ENCODE assay signal across 8 mouse cellular contexts in genomic region chr5:149678100-149678989, GRCm38 (mm10). TPM values are rescaled to one million over a fixed set of nuclear protein-coding genes. Genes with fewer than 3 reads are reported as not detected.
A peak's percentile ranks its signal among the peaks of the same experiment; 100 is the strongest.
DNase-seq lines count a peak whose midpoint lies in the region; ATAC-seq and TF ChIP-seq lines count a peak whose summit lies in the region.

Gene B3glct (plus strand): TSS chr5:149678230.

- no peaks in the 10 kb centered on the region for H3K9me3 ChIP-seq in erythroblast, embryonic 14.5 days (ENCODE audit: control insufficient read depth, low read length)
- H3K9me3 ChIP-seq in heart, embryonic 11.5 days (replicated peaks; ENCODE audit: control insufficient read depth, low read length): no peaks in the 10 kb centered on the region
- H3K9me3 ChIP-seq in kidney, embryonic 16.5 days (ENCODE audit: low read length): no peaks in the 10 kb centered on the region

- 0% methylated on average over 62 of the region's 106 CpGs for WGBS in heart, embryonic 11.5 days (ENCODE audit: insufficient replicate concordance)
- under 1% methylated on average over 64 of the region's 106 CpGs for WGBS in kidney, embryonic 16.5 days
- under 1% methylated on average over 86 of the region's 106 CpGs for WGBS in liver, adult 2 months

- H3K4me1 ChIP-seq in erythroblast, embryonic 14.5 days (ENCODE audit: control insufficient read depth): peaks cover 20% of the 10 kb centered on the region
- peaks cover 5% of the 10 kb centered on the region; the same call in 1 of the 2 replicates for H3K4me1 ChIP-seq in heart, embryonic 11.5 days (ENCODE audit: control insufficient read depth, insufficient read depth, low read length)
- peaks cover 17% of the 10 kb centered on the region for H3K4me1 ChIP-seq in kidney, embryonic 16.5 days (ENCODE audit: insufficient read depth, low read length)
- H3K4me1 ChIP-seq in liver, adult 2 months (ENCODE audit: control insufficient read depth, insufficient read depth, low read length): peaks cover 1% of the 10 kb centered on the region; the same call in 1 of the 2 replicates

- peak within 1 kb of the TSS; percentile 87 for H3K4me3 ChIP-seq in erythroblast, embryonic 14.5 days (replicated peaks)
- H3K4me3 ChIP-seq in heart, embryonic 11.5 days (ENCODE audit: low read depth, low read length): peak within 1 kb of the TSS; percentile 77
- peak within 1 kb of the TSS; percentile 77 for H3K4me3 ChIP-seq in kidney, embryonic 16.5 days (ENCODE audit: low read length)
- H3K4me3 ChIP-seq in liver, adult 2 months (ENCODE audit: insufficient read depth, low read depth, low read length): peak within 1 kb of the TSS; percentile 84

- H3K79me2 ChIP-seq in liver, adult 2 months (ENCODE audit: control insufficient read depth, insufficient read depth, low read length): no peaks in the 10 kb centered on the region

- H3K36me3 ChIP-seq in erythroblast, embryonic 14.5 days (ENCODE audit: control insufficient read depth): no peaks in the 10 kb centered on the region
- H3K36me3 ChIP-seq in heart, embryonic 11.5 days (ENCODE audit: control insufficient read depth, insufficient read depth, low read length): no peaks in the 10 kb centered on the region
- H3K36me3 ChIP-seq in kidney, embryonic 16.5 days (ENCODE audit: insufficient read depth, low read length): no peaks in the 10 kb centered on the region
- H3K36me3 ChIP-seq in liver, adult 2 months (ENCODE audit: control insufficient read depth, insufficient read depth, low read length): no peaks in the 10 kb centered on the region

- peak; percentile 74 for TF ChIP-seq POLR2A in brain, embryonic 14.5 days (IDR thresholded peaks at IDR 0.05; ENCODE audit: borderline replicate concordance, extremely low read depth, insufficient read depth, insufficient read length, poor library complexity, severe bottlenecking)
- no peak for TF ChIP-seq POLR2A in liver, adult 2 months (IDR thresholded peaks at IDR 0.05; ENCODE audit: extremely low read depth, insufficient read depth, low read length)

- peak; percentile 88 to 93 for DNase-seq in B cell, adult 2 months
- peak; percentile 86 for DNase-seq in brain, embryonic 14.5 days (ENCODE audit: low read depth)
- peak; percentile 19 for DNase-seq in liver, adult 2 months (ENCODE audit: extremely low read depth, low read depth, low spot score)
- DNase-seq in spleen, postnatal 36 days (ENCODE audit: low spot score in 2 of 2): peak; percentile 78 to 81

- TF ChIP-seq CTCF in brain, embryonic 14.5 days (IDR thresholded peaks at IDR 0.05; ENCODE audit: borderline replicate concordance, extremely low read depth, insufficient read depth, insufficient read length): peak; percentile 85
- peak; percentile 80 for TF ChIP-seq CTCF in liver, adult 2 months (IDR thresholded peaks at IDR 0.05; ENCODE audit: low read depth, low read length)

- peak within 1 kb of the TSS; percentile 89 for H3K9ac ChIP-seq in heart, embryonic 11.5 days (ENCODE audit: low read depth, low read length)
- H3K9ac ChIP-seq in kidney, embryonic 16.5 days (replicated peaks; ENCODE audit: low read length): peak within 1 kb of the TSS; percentile 93
- peak within 1 kb of the TSS; percentile 93 for H3K9ac ChIP-seq in liver, adult 2 months (ENCODE audit: low read depth, low read length)

- peak within 1 kb of the TSS; percentile 92 for H3K4me2 ChIP-seq in heart, embryonic 11.5 days
- H3K4me2 ChIP-seq in kidney, embryonic 16.5 days (replicated peaks; ENCODE audit: low read depth, low read length): peak within 1 kb of the TSS; percentile 96

- peak within 1 kb of the TSS; percentile 70 for H3K27ac ChIP-seq in heart, embryonic 11.5 days (ENCODE audit: low read depth, low read length)
- peak within 1 kb of the TSS; percentile 77 for H3K27ac ChIP-seq in kidney, embryonic 16.5 days (ENCODE audit: low read length)
- H3K27ac ChIP-seq in liver, adult 2 months (replicated peaks; ENCODE audit: insufficient read depth, low read depth, low read length): peak within 1 kb of the TSS; percentile 80

- peaks cover 5% of the 10 kb centered on the region for H3K27me3 ChIP-seq in erythroblast, embryonic 14.5 days (ENCODE audit: control insufficient read depth)
- H3K27me3 ChIP-seq in heart, embryonic 11.5 days (ENCODE audit: control insufficient read depth, insufficient read depth, low read length): 0 out of 2 replicates have a peak, but pooled peaks cover 3% of the 10 kb centered on the region
- H3K27me3 ChIP-seq in kidney, embryonic 16.5 days (ENCODE audit: insufficient read depth, low read length): no peaks in the 10 kb centered on the region
- H3K27me3 ChIP-seq in liver, adult 2 months (ENCODE audit: control insufficient read depth, insufficient read depth, low read length): no peaks in the 10 kb centered on the region

- peak; percentile 97 for ATAC-seq in heart, embryonic 11.5 days (replicated peaks; ENCODE audit: insufficient number of reproducible peaks, low FRiP score, low TSS enrichment)
- peak; percentile 97 for ATAC-seq in kidney, embryonic 16.5 days (ENCODE audit: low FRiP score, low TSS enrichment)
- peak; percentile 66 for ATAC-seq in monocyte, adult 5-6 weeks (replicated peaks; ENCODE audit: insufficient number of reproducible peaks, low FRiP score, low TSS enrichment, poor library complexity, severe bottlenecking)

RNA-seq across cellular contexts. Expression of gene B3glct, which starts in this region (rescaled TPM):
- 18.0 and 20.4 TPM in 2 replicates for polyA plus RNA-seq in brain, embryonic 14.5 days (2012; rRNA removed)
- polyA plus RNA-seq in erythroblast, embryonic 14.5 days (2012): 0.25 and 0.56 TPM in 2 replicates
- 14.9 and 15.0 TPM in 2 replicates for polyA plus RNA-seq in heart, embryonic 11.5 days (2014; fragmentation: Nextera tagmentation; extraction: Ambion mirVana)
- polyA plus RNA-seq in kidney, embryonic 16.5 days (2015; fragmentation: Nextera tagmentation; extraction: Ambion mirVana): 17.4 and 17.5 TPM in 2 replicates
- total RNA-seq in liver, adult 2 months (2014; rRNA removed): 1.1 TPM in 2 replicates
- polyA plus RNA-seq in liver, adult 2 months (2012; rRNA removed): 0.66 and 0.96 TPM in 2 replicates
- total RNA-seq in monocyte, adult 5-6 weeks (2017): 1.9 to 6.3 TPM (median 2.4 TPM) in 3 replicates

Comparison
In these comparisons a context has a peak if more than half of its experiments do, and no peak if none do; other contexts are left out.
1. Peak in every context shown above with its lines: DNase-seq, ATAC-seq, H3K4me3 ChIP-seq and H3K27ac ChIP-seq.
2. DNase-seq: peak in every context shown above with its lines; median percentile 90 in B cell, adult 2 months; 86 in brain, embryonic 14.5 days; 80 in spleen, postnatal 36 days; 19 in liver, adult 2 months.